Mouse (Mus musculus) heart, postnatal 0 days (tissue): ENCODE results near the gene 4930452B06Rik. TPM values are rescaled to one million over a fixed set of nuclear protein-coding genes. Genes with fewer than 3 reads are reported as not detected.

ENCODE experiments used
- ATAC-seq: fragments of 200-750 bp; cut with Nextera tagmentation; 2 replicates; pipeline ENCODE4 v1.8.0; 2017; ENCODE audit warnings: low read depth, moderate number of reproducible peaks, moderate library complexity; ENCODE audit not compliant: insufficient read depth
- DNase-seq: peaks from one replicate; pipeline ENCODE4 v3.0.0-alpha.2; 2016; ENCODE audit warnings: low spot score
- H3K27ac ChIP-seq: fragments of 300-500 bp; sonication (generic); 2 replicates; pipeline ENCODE4 v1.5.1; 2014; ENCODE audit warnings: low read depth, mild to moderate bottlenecking
- H3K27me3 ChIP-seq: fragments of 300-500 bp; sonication (generic); 2 replicates; pipeline ENCODE4 v1.6.1; 2014; ENCODE audit warnings: low read length, mixed read lengths; ENCODE audit not compliant: control insufficient read depth, insufficient read depth
- H3K36me3 ChIP-seq: fragments of 300-500 bp; sonication (generic); replicated peaks from 2 replicates; pipeline ENCODE4 v1.6.1; 2014; ENCODE audit warnings: low read length, mixed read lengths; ENCODE audit not compliant: control insufficient read depth, insufficient read depth
- H3K4me1 ChIP-seq: fragments of 300-500 bp; sonication (generic); 2 replicates; pipeline ENCODE4 v1.6.1; 2014; ENCODE audit warnings: antibody characterized with exemption; ENCODE audit not compliant: control insufficient read depth, insufficient read depth
- H3K4me2 ChIP-seq: fragments of 300-500 bp; sonication (generic); 2 replicates; pipeline ENCODE4 v1.6.1; 2014; ENCODE audit warnings: low read depth, mild to moderate bottlenecking, low read length, moderate library complexity
- H3K4me3 ChIP-seq: fragments of 300-500 bp; sonication (generic); 2 replicates; pipeline ENCODE4 v1.5.1; 2014; ENCODE audit warnings: low read depth, low read length
- H3K9ac ChIP-seq: fragments of 300-500 bp; sonication (generic); replicated peaks from 2 replicates; pipeline ENCODE4 v1.6.1; 2014; ENCODE audit warnings: low read depth, low read length, mixed read lengths
- H3K9me3 ChIP-seq: fragments of 300-500 bp; sonication (generic); replicated peaks from 2 replicates; pipeline ENCODE4 v1.6.1; 2016; ENCODE audit warnings: low read length; ENCODE audit not compliant: control insufficient read depth
- CTCF ChIP-seq: IDR thresholded peaks from 2 replicates; pipeline ENCODE4 v1.5.1; 2016; ENCODE audit warnings: antibody characterized with exemption, control low read depth, low read depth
- EP300 ChIP-seq: IDR thresholded peaks from 2 replicates; pipeline ENCODE4 v1.6.1; 2016; ENCODE audit warnings: antibody characterized with exemption, low read depth
- WGBS: fragments of 180-500 bp; shearing (Covaris S2); extraction: QIAGEN DNeasy Blood & Tissue Kit; methylation state at CpG from one replicate; pipeline ENCODE4 v1.1.7; 2014; 5-methylcytosine and 5-hydroxymethylcytosine counted together
- polyA plus RNA-seq: library from polyadenylated mRNA; unstranded; fragments of >200 nt; fragmentation: Nextera tagmentation; extraction: Ambion mirVana; gene quantifications from 2 replicates; pipeline ENCODE4 v1.2.1, GENCODE M21; 2015
- total RNA-seq: library from RNA; depleted of rRNA; stranded (reverse); fragments of >200 nt; gene quantifications from 2 replicates; pipeline ENCODE4 v1.2.3, GENCODE M21; 2014; ENCODE audit warnings: low replicate concordance

The 4930452B06Rik gene
- total and polyA plus RNA-seq, 2 experiments from 2014 or later = 6.2 to 16.3 TPM

- ATAC-seq = no peak
- H3K4me1 ChIP-seq = no peaks in the 10 kb centered on the region
- H3K4me2 ChIP-seq = no peak overlapping the region
- no peak overlapping the region for H3K27ac ChIP-seq
- no peaks in the 10 kb centered on the region for H3K27me3 ChIP-seq
- no peak for DNase-seq
- no peak overlapping the region for H3K4me3 ChIP-seq
- 90% methylated on average over 3 of the region's 3 CpGs for WGBS
- H3K36me3 ChIP-seq = no peaks in the 10 kb centered on the region
- no peak overlapping the region for H3K9ac ChIP-seq
- no peak for TF ChIP-seq CTCF
- TF ChIP-seq EP300 = no peak
- H3K9me3 ChIP-seq = no peaks in the 10 kb centered on the region
Measured at GRCm38 (mm10) chr14:8503345-8503744, 162.7 kb downstream of the 4930452B06Rik start.

DNA sequence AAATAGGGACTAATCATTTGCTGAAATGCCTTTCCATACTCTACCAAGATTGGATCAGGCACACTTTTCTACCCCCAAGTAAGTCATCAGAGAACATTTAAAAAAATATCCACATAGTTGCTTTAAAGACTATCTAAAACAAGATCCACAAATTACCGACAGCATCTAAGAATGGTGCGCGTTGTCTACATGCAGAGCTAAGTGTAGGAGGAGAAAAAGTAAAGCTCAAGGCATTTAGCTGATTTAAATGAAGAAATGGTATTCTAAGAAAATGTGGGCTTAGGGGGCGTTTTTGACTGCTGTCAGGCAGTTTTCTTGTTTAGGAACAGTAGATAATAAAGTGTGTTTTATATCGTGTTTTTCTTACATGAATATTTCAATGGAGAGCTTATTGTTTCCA lies 163.5 kb downstream of the 4930452B06Rik start:
- Histone ChIP-seq H3K9me3 (no peaks in the 10 kb centered on the region), H3K27me3 (no peaks in the 10 kb centered on the region), H3K9ac (no peak overlapping the region), H3K4me2 (no peak overlapping the region), H3K4me1 (no peaks in the 10 kb centered on the region), H3K36me3 (no peaks in the 10 kb centered on the region), H3K4me3 (no peak overlapping the region), H3K27ac (no peak overlapping the region)
- TF ChIP-seq EP300 = no peak
- TF ChIP-seq CTCF = no peak
- ATAC-seq = no peak
- WGBS = 87% methylated on average over 5 of the region's 5 CpGs
- no peak for DNase-seq

DNA sequence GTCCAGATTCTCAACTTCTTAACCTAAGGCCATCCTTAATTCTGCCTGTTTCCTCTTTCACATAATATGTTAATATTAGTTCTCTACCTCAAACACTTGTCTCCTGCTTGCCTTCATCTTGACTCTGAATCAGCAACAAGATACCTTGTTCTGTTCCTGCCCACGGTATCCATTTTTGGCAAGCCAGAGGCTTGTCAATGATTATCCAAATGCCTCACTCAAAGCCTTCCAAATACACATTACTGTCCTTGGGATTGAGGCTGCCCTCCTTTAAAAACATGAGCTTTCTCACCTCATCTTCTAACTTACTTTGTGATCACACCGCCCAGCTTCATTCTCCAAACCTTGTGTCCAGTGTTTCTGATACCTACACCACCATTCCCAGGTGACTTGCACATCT lies 170.3 kb downstream of the 4930452B06Rik start:
- WGBS = 92% methylated on average over 2 of the region's 2 CpGs
- no peaks in the 10 kb centered on the region for H3K27me3 ChIP-seq
- TF ChIP-seq CTCF (no peak), EP300 (no peak)

DNA sequence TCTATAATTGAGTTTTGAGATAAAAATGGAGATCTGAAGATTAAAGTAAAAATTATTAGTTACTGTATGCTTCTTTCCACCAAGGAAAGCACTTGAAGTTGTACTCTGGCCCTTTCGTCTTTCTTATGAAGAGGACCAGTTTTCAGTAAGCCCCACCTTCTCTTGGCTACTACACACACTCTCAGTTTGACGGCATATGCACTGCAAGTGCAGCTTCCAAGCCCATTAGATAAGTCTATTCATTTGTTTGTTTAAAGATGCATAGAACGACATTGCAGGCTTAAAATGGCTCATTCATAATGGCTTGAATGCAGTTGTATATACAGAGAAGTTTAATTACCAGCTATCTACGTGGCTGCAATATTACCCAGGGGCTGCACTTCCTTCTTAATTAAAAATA lies 171.1 kb downstream of the 4930452B06Rik start:
- Histone ChIP-seq H3K27ac (no peak overlapping the region), H3K4me1 (no peaks in the 10 kb centered on the region), H3K9ac (no peak overlapping the region), H3K36me3 (no peaks in the 10 kb centered on the region), H3K9me3 (no peaks in the 10 kb centered on the region), H3K27me3 (no peaks in the 10 kb centered on the region), H3K4me2 (no peak overlapping the region), H3K4me3 (no peak overlapping the region)
- no peak for ATAC-seq
- WGBS = 69% methylated on average over 4 of the region's 4 CpGs
- no peak for TF ChIP-seq EP300
- TF ChIP-seq CTCF = no peak
- DNase-seq = no peak

More for the DNA sequence above, 170.3 kb downstream of the 4930452B06Rik start:
- ATAC-seq (no peak), DNase-seq (no peak)
- no peak overlapping the region for H3K27ac ChIP-seq
- H3K4me3 ChIP-seq = no peak overlapping the region
- no peaks in the 10 kb centered on the region for H3K9me3 ChIP-seq
- no peak overlapping the region for H3K4me2 ChIP-seq
- H3K9ac ChIP-seq = no peak overlapping the region
- H3K36me3 ChIP-seq = no peaks in the 10 kb centered on the region
- H3K4me1 ChIP-seq = no peaks in the 10 kb centered on the region

DNA sequence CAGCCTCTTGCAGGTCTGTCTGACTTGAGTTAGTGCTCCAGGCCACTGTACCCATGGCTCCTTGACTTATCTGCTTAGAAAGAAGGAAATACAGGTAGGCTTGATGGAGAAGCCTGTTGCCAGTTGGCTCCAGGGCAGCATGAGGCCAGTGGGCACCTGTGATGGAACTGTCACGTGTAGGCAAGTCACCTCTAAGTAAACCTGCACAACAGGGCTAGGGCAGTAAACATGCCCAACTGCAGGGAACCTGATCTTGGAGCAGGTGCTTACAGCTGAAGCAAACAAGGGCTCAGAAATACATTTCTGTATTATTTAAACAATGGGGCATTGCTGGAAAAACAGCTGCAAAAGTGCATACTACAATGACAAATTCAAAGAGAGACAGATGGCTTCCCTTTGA lies 171.8 kb downstream of the 4930452B06Rik start:
- Histone ChIP-seq H3K9me3 (no peaks in the 10 kb centered on the region), H3K4me1 (no peaks in the 10 kb centered on the region), H3K9ac (no peak overlapping the region), H3K4me3 (no peak overlapping the region), H3K27me3 (no peaks in the 10 kb centered on the region), H3K36me3 (no peaks in the 10 kb centered on the region), H3K4me2 (no peak overlapping the region), H3K27ac (no peak overlapping the region)
- TF ChIP-seq CTCF (no peak), EP300 (no peak)
- WGBS = 62% methylated on average over 1 of the region's 1 CpGs
- DNase-seq (no peak), ATAC-seq (no peak)

DNA sequence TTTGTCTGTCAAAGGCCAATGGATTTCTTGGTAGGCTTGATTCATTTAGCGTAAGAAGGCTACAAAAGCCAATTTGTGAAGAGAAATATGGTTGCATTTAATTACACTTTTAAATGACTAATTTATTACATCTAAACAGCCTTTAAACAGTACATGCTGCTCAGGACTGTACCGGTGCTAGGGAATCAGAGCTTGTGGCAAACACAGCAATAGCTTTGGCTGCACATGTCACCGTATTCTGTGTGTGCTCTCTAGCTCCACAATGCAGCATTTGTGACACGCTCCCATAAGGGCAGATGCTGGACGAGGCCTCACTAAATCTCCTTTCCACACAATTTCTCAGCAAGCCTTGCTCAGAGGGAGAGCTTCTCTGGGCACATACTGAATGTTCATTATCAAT lies 187.9 kb downstream of the 4930452B06Rik start:
- WGBS = 92% methylated on average over 5 of the region's 5 CpGs
- TF ChIP-seq CTCF (no peak), EP300 (no peak)
- no peaks in the 10 kb centered on the region for H3K27me3 ChIP-seq

More for the DNA sequence above, 187.9 kb downstream of the 4930452B06Rik start:
- ATAC-seq = no peak
- Histone ChIP-seq H3K9me3 (no peaks in the 10 kb centered on the region), H3K4me2 (no peak overlapping the region), H3K9ac (no peak overlapping the region), H3K4me3 (no peak overlapping the region), H3K27ac (no peak overlapping the region), H3K4me1 (no peaks in the 10 kb centered on the region), H3K36me3 (no peaks in the 10 kb centered on the region)
- DNase-seq = no peak
